Mouse (Mus musculus) c-Kit-positive CD71-positive TER-119-negative erythroid progenitor cells, embryonic 14.5 days (primary cell): ENCODE data around the gene Med14.

Experiments used
- DNase-seq: peaks from one replicate; pipeline ENCODE4 v3.0.0-alpha.2; 2013; ENCODE audit warnings: low read depth

Med14 gene

GRCm38 (mm10) chrX:12673054-12673775, 88.7 kb downstream of the Med14 start, which contains the start of gene 1810030O07Rik:
Gene 1810030O07Rik, minus strand, starts transcription at chrX:12673668.
- peak; percentile 74 for DNase-seq

GRCm38 (mm10) chrX:12653879-12654278, 108.0 kb downstream of the Med14 start:
- no peak for DNase-seq

- no peak for DNase-seq
Observed at GRCm38 (mm10) chrX:12651906-12652305, 110.0 kb downstream of the Med14 start.

GRCm38 (mm10) chrX:12645531-12646304, 116.2 kb downstream of the Med14 start:
- no peak for DNase-seq

- no peak for DNase-seq
Observed at GRCm38 (mm10) chrX:12644976-12645375, 116.9 kb downstream of the Med14 start.
